Mouse (Mus musculus): ENCODE results near the gene Olfr1453.
"Not testable (repeated sequence)": the region's sequence is repeated elsewhere in the genome, so short reads cannot be mapped to it uniquely, and the experiment has no call there.

Olfr1453 gene

GRCm38 (mm10) chr19:13028227-13028626, at the start of gene Olfr1453:
Gene Olfr1453, minus strand, starts transcription at chr19:13028327.
- in situ Hi-C loops (cut with MseI, MboI): no loop called here

GRCm38 (mm10) chr19:13060310-13060709, 32.2 kb upstream of the Olfr1453 start, which contains the start of gene Olfr1454:
Gene Olfr1454, plus strand, starts transcription at chr19:13060610.
- in situ Hi-C loops (cut with MseI, MboI): no loop called here

- in situ Hi-C loops (cut with MseI, MboI): no loop called here
Measured at GRCm38 (mm10) chr19:12994714-12995113, 33.4 kb downstream of the Olfr1453 start, which contains the start of gene Olfr1451. Gene Olfr1451, plus strand, starts transcription at chr19:12995014.

GRCm38 (mm10) chr19:12992316-12992715, 35.8 kb downstream of the Olfr1453 start:
- in situ Hi-C loops (cut with MseI, MboI): not testable (repeated sequence)

Measured in mouse trophoblast stem cell (cell line).